Mouse (Mus musculus): Measurements from ENCODE around the gene Gpc5.

DNA sequence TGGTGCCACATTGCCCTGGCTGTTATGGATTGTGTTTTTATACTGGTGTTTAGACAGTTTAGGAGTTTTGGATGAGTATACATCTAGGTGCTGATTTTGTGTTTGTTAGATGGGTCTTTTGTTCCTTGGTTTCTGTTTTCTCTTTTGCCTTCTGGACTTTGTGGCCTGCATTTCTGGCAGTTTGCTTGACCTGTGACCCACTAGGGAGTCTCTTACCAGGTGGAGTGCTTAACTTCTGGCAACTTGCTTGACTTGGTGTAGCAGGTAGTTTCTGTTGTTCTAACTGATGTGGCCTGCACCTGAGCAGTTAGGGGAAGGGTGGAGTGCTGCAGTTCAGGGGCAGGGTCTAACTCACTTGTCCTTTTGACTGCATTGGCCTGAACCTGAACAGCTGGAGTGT lies 14.3 kb downstream of the Gpc5 start:
- no peak for TF ChIP-seq CTCF (IDR thresholded peaks at IDR 0.05; ENCODE audit: extremely low read depth, insufficient read length, insufficient replicate concordance, low read depth, low read length)
- TF ChIP-seq POLR2A (IDR thresholded peaks at IDR 0.05; ENCODE audit: low read depth, low read length) = no peak
